Mouse (Mus musculus): ENCODE measurements at regions not wholly inside any gene's neighbourhood (a gene's known extent, or its start where the extent isn't known, plus 50 kb on each side); places are given as distances from the start of the nearest gene placed in this dataset.

DNA sequence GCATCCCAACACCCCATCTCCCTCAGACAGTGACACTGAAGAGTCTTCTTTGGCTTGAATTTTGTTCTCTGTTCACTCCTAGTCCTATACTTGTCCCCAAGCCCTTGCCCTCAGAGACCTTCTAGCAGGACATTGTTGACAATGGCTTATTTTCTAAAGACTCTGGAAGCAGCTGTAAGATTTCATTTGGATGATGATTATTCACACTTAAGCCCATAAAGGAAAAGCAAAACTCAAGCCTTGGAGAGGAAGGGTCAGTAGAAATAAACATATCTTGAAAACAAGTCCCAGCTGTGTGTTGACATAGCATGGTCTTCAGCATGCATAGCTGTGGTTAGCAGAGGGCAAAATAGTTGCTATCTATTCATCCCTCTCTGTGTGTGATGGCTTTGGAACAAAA, 59.9 kb upstream of the Cdh11 start:
- Histone ChIP-seq H3K4me3 (ENCODE audit: low read depth, low read length) (no peak overlapping the region), H3K4me1 (ENCODE audit: control insufficient read depth, insufficient read depth, low read length) (no peaks in the 10 kb centered on the region), H3K36me3 (ENCODE audit: control insufficient read depth, insufficient read depth, low read length) (no peaks in the 10 kb centered on the region), H3K27me3 (ENCODE audit: control insufficient read depth, insufficient read depth, low read length) (no peaks in the 10 kb centered on the region), H3K9me3 (ENCODE audit: control insufficient read depth, low read length) (no peaks in the 10 kb centered on the region), H3K4me2 (no peak overlapping the region), H3K27ac (ENCODE audit: low read depth, low read length) (no peak overlapping the region), H3K9ac (ENCODE audit: low read length) (no peak overlapping the region)
- DNase-seq (ENCODE audit: low spot score, missing footprints): no peak
- ATAC-seq (ENCODE audit: low FRiP score): no peak

DNA sequence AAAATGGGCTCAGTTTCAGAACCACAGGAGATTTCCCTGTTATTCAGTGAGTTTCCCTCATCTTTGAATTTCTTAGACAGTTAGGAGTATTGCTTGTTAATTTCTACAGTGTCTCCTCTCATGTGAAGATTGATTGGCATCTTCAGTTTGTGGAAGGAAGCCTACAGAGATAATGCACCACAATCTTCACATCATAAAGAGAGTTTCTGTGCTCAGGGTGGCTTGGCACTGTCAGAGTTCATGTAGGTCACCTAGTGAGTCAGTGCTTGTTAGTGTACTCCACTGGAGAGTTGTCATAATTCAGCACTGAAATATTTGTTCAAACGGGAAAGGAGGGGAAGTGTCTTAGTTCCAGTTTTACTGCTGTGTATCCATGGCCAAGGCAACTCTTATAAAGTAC, 74.6 kb upstream of the Cdh11 start:
- 87% methylated on average over 1 of the region's 1 CpGs for WGBS
- DNase-seq (ENCODE audit: low spot score, missing footprints): no peak
- Histone ChIP-seq H3K27me3 (ENCODE audit: control insufficient read depth, insufficient read depth, low read length) (no peaks in the 10 kb centered on the region), H3K4me3 (ENCODE audit: low read depth, low read length) (no peak overlapping the region), H3K9me3 (ENCODE audit: control insufficient read depth, low read length) (no peaks in the 10 kb centered on the region), H3K27ac (ENCODE audit: low read depth, low read length) (no peak overlapping the region), H3K36me3 (ENCODE audit: control insufficient read depth, insufficient read depth, low read length) (no peaks in the 10 kb centered on the region), H3K9ac (ENCODE audit: low read length) (no peak overlapping the region), H3K4me2 (no peak overlapping the region), H3K4me1 (ENCODE audit: control insufficient read depth, insufficient read depth, low read length) (no peaks in the 10 kb centered on the region)
- no peak for ATAC-seq (ENCODE audit: low FRiP score)

DNA sequence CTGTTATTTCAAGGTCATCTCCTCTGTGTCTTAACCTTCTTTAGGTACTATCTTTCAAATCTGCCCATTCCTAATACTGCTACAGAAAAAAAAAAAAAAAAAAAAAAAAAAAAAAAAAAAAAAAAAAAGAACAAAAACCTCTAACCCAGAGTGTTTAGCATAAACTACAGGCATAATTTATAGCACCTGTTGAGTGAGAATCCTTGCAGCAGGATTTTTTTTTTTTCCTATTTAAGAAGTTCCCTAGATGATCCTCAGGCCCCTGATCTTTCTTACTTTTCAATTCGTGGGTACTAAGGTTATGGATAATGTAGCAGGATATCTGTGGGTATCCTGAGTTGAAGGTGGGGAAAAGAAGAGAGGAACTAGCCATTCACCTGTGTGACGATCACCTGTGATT, 114.1 kb upstream of the Cdh11 start:
- no peaks in the 10 kb centered on the region for H3K36me3 ChIP-seq (ENCODE audit: control insufficient read depth, insufficient read depth, low read length)
- no peak overlapping the region for H3K4me2 ChIP-seq
- no peak for ATAC-seq (ENCODE audit: low FRiP score)
- no peak overlapping the region for H3K27ac ChIP-seq (ENCODE audit: low read depth, low read length)
- H3K4me1 ChIP-seq (ENCODE audit: control insufficient read depth, insufficient read depth, low read length): no peaks in the 10 kb centered on the region
- peak; percentile 61 for DNase-seq (ENCODE audit: low spot score, missing footprints)
- H3K9ac ChIP-seq (ENCODE audit: low read length): no peak overlapping the region
- 87% methylated on average over 2 of the region's 2 CpGs for WGBS
- no peak overlapping the region for H3K4me3 ChIP-seq (ENCODE audit: low read depth, low read length)
- H3K9me3 ChIP-seq (ENCODE audit: control insufficient read depth, low read length): no peaks in the 10 kb centered on the region
- H3K27me3 ChIP-seq (ENCODE audit: control insufficient read depth, insufficient read depth, low read length): no peaks in the 10 kb centered on the region

DNA sequence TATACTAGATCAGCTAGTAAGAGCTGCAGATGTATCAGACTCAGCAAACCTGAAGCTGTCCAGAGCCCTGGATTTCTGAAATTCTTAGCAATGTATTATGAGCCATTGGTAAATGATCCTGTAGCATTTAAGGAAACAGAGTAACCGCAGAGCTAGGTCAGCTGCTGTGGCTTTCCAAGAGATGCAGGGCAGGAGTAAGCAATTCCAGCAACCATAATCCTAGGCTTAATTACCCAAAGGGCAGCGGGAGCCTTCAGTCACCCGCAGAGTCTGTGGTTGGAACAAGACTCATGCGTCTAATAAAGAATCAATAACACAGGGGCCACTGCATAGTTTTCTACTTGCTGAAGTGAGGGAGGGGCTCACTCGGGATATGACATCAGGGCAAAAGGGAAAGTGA, 115.2 kb upstream of the Cdh11 start:
- WGBS: 42% methylated on average over 5 of the region's 5 CpGs
- no peak overlapping the region for H3K4me2 ChIP-seq
- H3K36me3 ChIP-seq (ENCODE audit: control insufficient read depth, insufficient read depth, low read length): no peaks in the 10 kb centered on the region
- no peak overlapping the region for H3K27ac ChIP-seq (ENCODE audit: low read depth, low read length)
- H3K4me3 ChIP-seq (ENCODE audit: low read depth, low read length): no peak overlapping the region
- no peak overlapping the region for H3K9ac ChIP-seq (ENCODE audit: low read length)
- ATAC-seq (ENCODE audit: low FRiP score) (no peak), DNase-seq (ENCODE audit: low spot score, missing footprints) (peak; percentile 76)
- no peaks in the 10 kb centered on the region for H3K4me1 ChIP-seq (ENCODE audit: control insufficient read depth, insufficient read depth, low read length)
- H3K27me3 ChIP-seq (ENCODE audit: control insufficient read depth, insufficient read depth, low read length): no peaks in the 10 kb centered on the region
- no peaks in the 10 kb centered on the region for H3K9me3 ChIP-seq (ENCODE audit: control insufficient read depth, low read length)

DNA sequence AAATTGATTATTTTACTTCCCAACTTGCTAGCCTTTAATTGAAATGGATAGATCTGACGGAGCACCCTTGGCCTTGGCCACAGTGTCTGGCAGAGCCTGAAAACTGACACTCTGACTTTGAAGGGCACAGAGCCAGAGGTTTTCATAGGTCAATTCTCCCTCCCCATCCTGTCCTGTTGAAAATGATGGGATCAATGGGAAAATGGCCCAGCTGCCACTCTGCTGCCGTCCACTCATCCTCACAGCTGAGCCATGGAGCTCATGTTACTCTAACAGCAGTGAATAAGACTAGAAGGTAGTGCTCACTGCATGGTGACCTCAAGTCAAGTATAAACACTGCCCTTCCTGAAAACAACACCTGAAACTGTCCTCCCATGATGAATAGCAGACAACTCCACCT, 122.0 kb upstream of the Cdh11 start:
- 82% methylated on average over 2 of the region's 2 CpGs for WGBS
- no peak for DNase-seq (ENCODE audit: low spot score, missing footprints)

DNA sequence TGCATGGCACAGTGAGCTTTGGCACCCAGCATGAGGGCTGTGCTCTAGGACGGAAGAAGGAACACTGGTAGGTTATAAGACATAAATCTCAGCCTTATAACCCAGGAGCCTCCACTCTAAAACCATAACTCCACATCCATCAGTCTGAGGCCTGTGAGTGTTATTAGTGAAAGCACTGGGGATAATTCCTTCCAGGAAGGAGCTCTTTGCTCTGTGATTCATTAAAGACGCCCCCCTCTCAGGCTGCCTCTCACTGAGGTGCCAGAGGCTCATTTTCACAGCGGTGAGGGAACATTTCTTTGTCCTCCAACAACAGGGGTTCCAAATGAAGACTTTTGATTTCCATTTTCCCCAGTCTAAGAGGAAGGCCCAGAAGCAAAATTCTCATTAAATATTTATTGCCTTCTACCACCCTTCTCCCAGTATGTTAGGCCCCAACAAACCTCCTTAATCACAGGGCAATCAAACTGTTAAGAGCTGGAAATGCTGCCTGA, 145.9 kb upstream of the Cdh11 start:
- Histone ChIP-seq H3K9ac (ENCODE audit: low read length) (no peak overlapping the region), H3K27ac (ENCODE audit: low read depth, low read length) (peak overlapping the region; percentile 40; the same call in 1 of the 2 replicates), H3K4me2 (no peak overlapping the region), H3K9me3 (ENCODE audit: control insufficient read depth, low read length) (no peaks in the 10 kb centered on the region), H3K27me3 (ENCODE audit: control insufficient read depth, insufficient read depth, low read length) (no peaks in the 10 kb centered on the region), H3K4me3 (ENCODE audit: low read depth, low read length) (no peak overlapping the region), H3K36me3 (ENCODE audit: control insufficient read depth, insufficient read depth, low read length) (no peaks in the 10 kb centered on the region), H3K4me1 (ENCODE audit: control insufficient read depth, insufficient read depth, low read length) (no peaks in the 10 kb centered on the region)
- DNase-seq (ENCODE audit: low spot score, missing footprints) (no peak), ATAC-seq (ENCODE audit: low FRiP score) (no peak)
- WGBS: 20% methylated on average over 3 of the region's 3 CpGs

More for the DNA sequence above, 122.0 kb upstream of the Cdh11 start:
- Histone ChIP-seq H3K27ac (ENCODE audit: low read depth, low read length) (no peak overlapping the region), H3K4me2 (no peak overlapping the region), H3K9me3 (ENCODE audit: control insufficient read depth, low read length) (no peaks in the 10 kb centered on the region), H3K4me3 (ENCODE audit: low read depth, low read length) (no peak overlapping the region), H3K27me3 (ENCODE audit: control insufficient read depth, insufficient read depth, low read length) (no peaks in the 10 kb centered on the region), H3K4me1 (ENCODE audit: control insufficient read depth, insufficient read depth, low read length) (no peaks in the 10 kb centered on the region), H3K36me3 (ENCODE audit: control insufficient read depth, insufficient read depth, low read length) (no peaks in the 10 kb centered on the region), H3K9ac (ENCODE audit: low read length) (no peak overlapping the region)
- ATAC-seq (ENCODE audit: low FRiP score): no peak

DNA sequence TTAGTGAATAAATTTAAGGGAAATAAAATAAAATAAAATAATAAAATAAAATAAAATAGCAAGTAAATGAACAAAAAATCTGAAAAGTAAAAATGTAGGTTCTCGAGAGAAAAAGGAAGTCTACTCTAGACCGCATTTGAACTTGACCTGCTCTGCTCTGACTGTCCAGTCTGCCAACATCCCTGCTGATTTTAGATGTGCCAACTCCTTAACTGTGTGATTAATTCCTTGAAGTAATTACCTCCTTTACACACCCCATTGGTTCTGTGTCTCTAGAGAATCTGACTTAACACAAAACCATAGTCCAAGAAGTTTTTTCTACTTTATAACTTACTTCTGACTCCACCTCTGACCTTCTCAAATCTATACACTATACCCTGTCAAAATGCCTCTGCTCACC, 153.3 kb upstream of the Cdh11 start:
- H3K27ac ChIP-seq (ENCODE audit: low read depth, low read length): no peak overlapping the region
- DNase-seq (ENCODE audit: low spot score, missing footprints) (no peak), ATAC-seq (ENCODE audit: low FRiP score) (no peak)
- H3K27me3 ChIP-seq (ENCODE audit: control insufficient read depth, insufficient read depth, low read length): no peaks in the 10 kb centered on the region
- H3K4me2 ChIP-seq: no peak overlapping the region
- no peaks in the 10 kb centered on the region for H3K36me3 ChIP-seq (ENCODE audit: control insufficient read depth, insufficient read depth, low read length)
- H3K9ac ChIP-seq (ENCODE audit: low read length): no peak overlapping the region
- H3K9me3 ChIP-seq (ENCODE audit: control insufficient read depth, low read length): no peaks in the 10 kb centered on the region
- no peaks in the 10 kb centered on the region for H3K4me1 ChIP-seq (ENCODE audit: control insufficient read depth, insufficient read depth, low read length)
- WGBS: 95% methylated on average over 2 of the region's 2 CpGs
- no peak overlapping the region for H3K4me3 ChIP-seq (ENCODE audit: low read depth, low read length)

DNA sequence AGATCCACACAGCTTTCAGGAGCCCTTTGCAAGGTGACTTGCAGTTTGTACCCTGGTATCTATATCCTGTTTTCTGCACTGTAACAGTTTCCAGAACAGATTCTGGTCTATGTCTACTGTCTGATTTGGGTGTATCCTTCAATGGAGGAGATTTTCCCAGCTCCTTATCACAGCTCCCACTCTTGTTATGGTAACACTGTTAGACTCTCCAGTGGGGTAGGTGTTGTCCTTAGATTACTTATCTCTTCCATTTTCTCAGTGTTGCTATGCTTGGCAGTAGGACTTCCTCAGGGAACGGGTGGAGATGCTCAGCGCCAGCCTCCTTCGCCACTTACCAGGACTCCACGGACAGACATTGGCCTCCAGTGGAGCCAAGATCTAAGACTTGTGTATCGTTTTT, 160.1 kb upstream of the Cdh11 start:
- DNase-seq (ENCODE audit: low spot score, missing footprints): no peak
- Histone ChIP-seq H3K36me3 (ENCODE audit: control insufficient read depth, insufficient read depth, low read length) (no peaks in the 10 kb centered on the region), H3K4me2 (no peak overlapping the region), H3K9me3 (ENCODE audit: control insufficient read depth, low read length) (no peaks in the 10 kb centered on the region), H3K4me1 (ENCODE audit: control insufficient read depth, insufficient read depth, low read length) (no peaks in the 10 kb centered on the region), H3K9ac (ENCODE audit: low read length) (no peak overlapping the region), H3K27me3 (ENCODE audit: control insufficient read depth, insufficient read depth, low read length) (no peaks in the 10 kb centered on the region), H3K4me3 (ENCODE audit: low read depth, low read length) (no peak overlapping the region), H3K27ac (ENCODE audit: low read depth, low read length) (no peak overlapping the region)
- WGBS: 92% methylated on average over 5 of the region's 5 CpGs
- no peak for ATAC-seq (ENCODE audit: low FRiP score)

DNA sequence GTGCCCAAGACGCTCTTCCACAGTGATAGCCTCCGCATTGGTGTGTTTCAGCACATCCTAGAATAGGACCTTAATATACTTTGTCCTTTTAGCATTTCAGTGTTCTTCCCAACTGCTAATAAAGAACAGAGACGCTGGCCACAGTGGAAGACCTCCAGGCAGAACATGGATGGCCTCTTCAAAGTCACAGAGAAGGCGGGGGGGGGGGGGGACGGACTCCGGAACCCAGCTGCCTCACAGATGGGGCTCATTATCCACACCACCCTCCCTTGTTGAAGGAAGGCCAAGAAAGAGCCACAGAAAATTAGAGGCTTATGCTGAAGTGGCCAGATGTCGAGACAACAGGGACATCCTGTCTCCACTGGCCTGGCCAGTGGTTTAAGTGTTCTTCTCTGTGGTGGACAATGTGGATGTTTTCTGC, 192.7 kb upstream of the Cdh11 start:
- DNase-seq (ENCODE audit: low spot score, missing footprints): peak; percentile 84
- WGBS: 68% methylated on average over 7 of the region's 7 CpGs

More for the DNA sequence above, 192.7 kb upstream of the Cdh11 start:
- H3K36me3 ChIP-seq (ENCODE audit: control insufficient read depth, insufficient read depth, low read length): no peaks in the 10 kb centered on the region
- no peak overlapping the region for H3K4me3 ChIP-seq (ENCODE audit: low read depth, low read length)
- no peak overlapping the region for H3K4me2 ChIP-seq
- no peak overlapping the region for H3K9ac ChIP-seq (ENCODE audit: low read length)
- H3K4me1 ChIP-seq (ENCODE audit: control insufficient read depth, insufficient read depth, low read length): no peaks in the 10 kb centered on the region
- ATAC-seq (ENCODE audit: low FRiP score): 0 out of 2 replicates have a peak, but pooled peaks have one; percentile 50
- H3K9me3 ChIP-seq (ENCODE audit: control insufficient read depth, low read length): no peaks in the 10 kb centered on the region
- H3K27ac ChIP-seq (ENCODE audit: low read depth, low read length): no peak overlapping the region
- H3K27me3 ChIP-seq (ENCODE audit: control insufficient read depth, insufficient read depth, low read length): no peaks in the 10 kb centered on the region

Measured in midbrain, embryonic 11.5 days (tissue).